Mouse (Mus musculus) lung, embryonic 16.5 days (tissue): ENCODE data around the gene Golga2. TPM values are rescaled to one million over a fixed set of nuclear protein-coding genes. Genes with fewer than 3 reads are reported as not detected.

ENCODE experiments used
- ATAC-seq: fragments of 200-750 bp; cut with Nextera tagmentation; 2 replicates; pipeline ENCODE4 v1.8.0; 2017; ENCODE audit warnings: low read depth, mild to moderate bottlenecking, moderate library complexity
- H3K27ac ChIP-seq: fragments of 300-500 bp; sonication (generic); 2 replicates; pipeline ENCODE4 v1.5.1; 2014; ENCODE audit warnings: mild to moderate bottlenecking, control low read depth, low read length
- H3K27me3 ChIP-seq: fragments of 300-500 bp; sonication (generic); 2 replicates; pipeline ENCODE4 v1.6.1; 2014; ENCODE audit warnings: low read depth, low read length, mixed read lengths; ENCODE audit not compliant: control insufficient read depth, insufficient read depth
- H3K36me3 ChIP-seq: fragments of 300-500 bp; sonication (generic); 2 replicates; pipeline ENCODE4 v1.6.1; 2014; ENCODE audit warnings: low read length; ENCODE audit not compliant: control insufficient read depth, insufficient read depth
- H3K4me1 ChIP-seq: fragments of 300-500 bp; sonication (generic); replicated peaks from 2 replicates; pipeline ENCODE4 v1.6.1; 2014; ENCODE audit warnings: low read length, mixed read lengths; ENCODE audit not compliant: control insufficient read depth, insufficient read depth
- H3K4me2 ChIP-seq: fragments of 300-500 bp; sonication (generic); 2 replicates; pipeline ENCODE4 v1.6.1; 2014; ENCODE audit warnings: low read depth, low read length, control low read depth
- H3K4me3 ChIP-seq: fragments of 300-500 bp; sonication (generic); 2 replicates; pipeline ENCODE4 v1.5.1; 2014; ENCODE audit warnings: mild to moderate bottlenecking, low read length, control low read depth
- H3K9ac ChIP-seq: fragments of 300-500 bp; sonication (generic); 2 replicates; pipeline ENCODE4 v1.6.1; 2014; ENCODE audit warnings: low read length, control low read depth
- H3K9me3 ChIP-seq: fragments of 300-500 bp; sonication (generic); 2 replicates; pipeline ENCODE4 v1.6.1; 2016; ENCODE audit warnings: low read length; ENCODE audit not compliant: control insufficient read depth
- WGBS: fragments of 180-500 bp; shearing (Covaris S2); extraction: QIAGEN DNeasy Blood & Tissue Kit; methylation state at CpG from one replicate; pipeline ENCODE4 v1.1.7; 2014; 5-methylcytosine and 5-hydroxymethylcytosine counted together
- polyA plus RNA-seq: library from polyadenylated mRNA; unstranded; fragments of >200 nt; fragmentation: Nextera tagmentation; extraction: Ambion mirVana; gene quantifications from 2 replicates; pipeline ENCODE4 v1.2.1, GENCODE M21; 2015

Gene Golga2
- 25.8 and 27.9 TPM in 2 replicates for polyA plus RNA-seq

- WGBS = 0% methylated on average over 23 of the region's 23 CpGs
- H3K36me3 ChIP-seq = peaks cover 12% of the 10 kb centered on the region
- H3K9me3 ChIP-seq = no peaks in the 10 kb centered on the region
- H3K4me3 ChIP-seq = peak within 1 kb of the TSS; percentile 83
- peaks cover 16% of the 10 kb centered on the region for H3K4me1 ChIP-seq
- H3K27me3 ChIP-seq = no peaks in the 10 kb centered on the region
- H3K4me2 ChIP-seq = peak within 1 kb of the TSS; percentile 92
- peak within 1 kb of the TSS; percentile 88 for H3K9ac ChIP-seq
- peak; percentile 2; the same call in 1 of the 2 replicates for ATAC-seq
- H3K27ac ChIP-seq = peak within 1 kb of the TSS; percentile 49
Observed at GRCm38 (mm10) chr2:32287334-32287840, at the start of gene Golga2. Golga2 (plus strand) TSS chr2:32287384.

- WGBS = 18% methylated on average over 4 of the region's 4 CpGs
- Histone ChIP-seq H3K9ac (peak overlapping the region; percentile 82), H3K27ac (peak overlapping the region; percentile 90), H3K36me3 (peaks cover 12% of the 10 kb centered on the region), H3K4me1 (peaks cover 20% of the 10 kb centered on the region), H3K27me3 (no peaks in the 10 kb centered on the region), H3K4me3 (peak overlapping the region; percentile 75), H3K4me2 (peak overlapping the region; percentile 83), H3K9me3 (no peaks in the 10 kb centered on the region)
- no peak for ATAC-seq
Observed at GRCm38 (mm10) chr2:32237571-32237970, 49.6 kb upstream of the Golga2 start.

- ATAC-seq = no peak
- Histone ChIP-seq H3K4me1 (peaks cover 20% of the 10 kb centered on the region), H3K4me3 (no peak overlapping the region), H3K36me3 (peaks cover under 1% of the 10 kb centered on the region), H3K27ac (no peak overlapping the region), H3K27me3 (no peaks in the 10 kb centered on the region), H3K4me2 (no peak overlapping the region), H3K9me3 (no peaks in the 10 kb centered on the region), H3K9ac (no peak overlapping the region)
- WGBS = 90% methylated on average over 9 of the region's 9 CpGs
Observed at GRCm38 (mm10) chr2:32238708-32239435, 48.3 kb upstream of the Golga2 start.

GRCm38 (mm10) chr2:32240591-32240990 lies 46.6 kb upstream of the Golga2 start:
- H3K9me3 ChIP-seq = no peaks in the 10 kb centered on the region
- no peak overlapping the region for H3K4me2 ChIP-seq
- no peak overlapping the region for H3K4me3 ChIP-seq
- H3K36me3 ChIP-seq = no peaks in the 10 kb centered on the region
- no peaks in the 10 kb centered on the region for H3K27me3 ChIP-seq
- 82% methylated on average over 5 of the region's 5 CpGs for WGBS
- ATAC-seq = no peak
- H3K27ac ChIP-seq = no peak overlapping the region
- no peak overlapping the region for H3K9ac ChIP-seq
- H3K4me1 ChIP-seq = peaks cover 8% of the 10 kb centered on the region

GRCm38 (mm10) chr2:32242986-32243385 lies 44.2 kb upstream of the Golga2 start:
- Histone ChIP-seq H3K4me3 (no peak overlapping the region), H3K36me3 (no peaks in the 10 kb centered on the region), H3K27ac (no peak overlapping the region), H3K9ac (no peak overlapping the region), H3K4me2 (no peak overlapping the region), H3K9me3 (no peaks in the 10 kb centered on the region), H3K27me3 (no peaks in the 10 kb centered on the region), H3K4me1 (no peaks in the 10 kb centered on the region; the same call in 1 of the 2 replicates)
- WGBS = 78% methylated on average over 4 of the region's 4 CpGs
- no peak for ATAC-seq

- H3K27ac ChIP-seq = no peak overlapping the region
- no peak for ATAC-seq
- no peaks in the 10 kb centered on the region for H3K9me3 ChIP-seq
- peaks cover 6% of the 10 kb centered on the region for H3K36me3 ChIP-seq
- WGBS = 70% methylated on average over 4 of the region's 4 CpGs
- H3K27me3 ChIP-seq = no peaks in the 10 kb centered on the region
- H3K4me2 ChIP-seq = no peak overlapping the region
- no peak overlapping the region for H3K9ac ChIP-seq
- H3K4me1 ChIP-seq = no peaks in the 10 kb centered on the region
- no peak overlapping the region for H3K4me3 ChIP-seq
Observed at GRCm38 (mm10) chr2:32246741-32247140, 40.4 kb upstream of the Golga2 start.

GRCm38 (mm10) chr2:32248377-32249361 lies 38.5 kb upstream of the Golga2 start:
- Histone ChIP-seq H3K27ac (0 out of 2 replicates have a peak overlapping the region, but pooled peaks have one; percentile 13), H3K36me3 (peaks cover 13% of the 10 kb centered on the region), H3K9me3 (no peaks in the 10 kb centered on the region), H3K27me3 (no peaks in the 10 kb centered on the region), H3K4me3 (no peak overlapping the region), H3K4me2 (no peak overlapping the region), H3K4me1 (peaks cover 3% of the 10 kb centered on the region; the same call in 1 of the 2 replicates), H3K9ac (no peak overlapping the region)
- peak; percentile 44; the same call in 1 of the 2 replicates for ATAC-seq
- WGBS = 69% methylated on average over 10 of the region's 10 CpGs

- H3K27ac ChIP-seq = peak overlapping the region; percentile 66
- H3K4me3 ChIP-seq = no peak overlapping the region
- peak; percentile 49 for ATAC-seq
- peaks cover 17% of the 10 kb centered on the region for H3K36me3 ChIP-seq
- 66% methylated on average over 12 of the region's 12 CpGs for WGBS
- peak overlapping the region; percentile 15; the same call in 1 of the 2 replicates for H3K9ac ChIP-seq
- no peak overlapping the region for H3K4me2 ChIP-seq
- H3K4me1 ChIP-seq = peaks cover 3% of the 10 kb centered on the region; the same call in 1 of the 2 replicates
- H3K9me3 ChIP-seq = no peaks in the 10 kb centered on the region
- no peaks in the 10 kb centered on the region for H3K27me3 ChIP-seq
Observed at GRCm38 (mm10) chr2:32251791-32252527, 35.2 kb upstream of the Golga2 start.
